Mouse (Mus musculus): ENCODE results near the gene Rbfox1.

DNA sequence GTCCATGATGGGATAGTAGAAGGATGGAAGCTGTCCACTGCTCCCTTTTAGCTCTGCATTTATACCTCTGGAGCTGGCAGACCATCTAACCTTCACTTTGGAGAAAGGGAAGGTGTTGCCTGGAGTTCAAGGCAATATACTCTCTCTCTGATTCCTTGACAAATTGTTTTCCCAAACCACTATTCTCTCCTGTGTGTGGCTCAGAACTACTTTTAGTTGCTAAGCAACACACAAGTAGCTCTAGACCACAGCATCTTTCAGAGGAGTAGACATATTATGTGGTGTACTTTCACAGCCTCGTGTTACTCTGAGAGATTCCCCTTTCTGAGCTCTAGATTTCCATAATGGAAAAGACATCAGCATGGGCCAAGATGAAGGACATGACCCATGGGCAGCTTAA lies 417.9 kb downstream of the Rbfox1 start:
- no peak for TF ChIP-seq GATA1 (IDR thresholded peaks at IDR 0.05; ENCODE audit: borderline replicate concordance, low read length)
- TF ChIP-seq FLI1 (IDR thresholded peaks at IDR 0.05; ENCODE audit: low read length) = no peak

Measured in megakaryocyte, embryonic 14.5 days (primary cell).